Mouse (Mus musculus) spleen, postnatal 36 days (tissue): Measurements from ENCODE around the gene Draxin.
"Not testable (repeated sequence)": the region's sequence is repeated elsewhere in the genome, so short reads cannot be mapped to it uniquely, and the experiment has no call there.

Source experiments
- DNase-seq, 2 experiments: peaks; one replicate each; pipeline ENCODE4 v3.0.0; 2022; ENCODE audit warnings: low spot score in 2 of 2, mixed read lengths in 1 of 2

The Draxin gene

GRCm38 (mm10) chr4:148130561-148131413, at the start of gene Draxin:
Draxin (minus strand) TSS chr4:148130698.
- no peak for DNase-seq

GRCm38 (mm10) chr4:148177716-148178115, 47.2 kb upstream of the Draxin start:
- DNase-seq, result no peak

- not testable (repeated sequence) for DNase-seq
Measured at GRCm38 (mm10) chr4:148176603-148177002, 46.1 kb upstream of the Draxin start.

GRCm38 (mm10) chr4:148174495-148174862, 44.0 kb upstream of the Draxin start:
- no peak for DNase-seq

- DNase-seq, result no peak
Measured at GRCm38 (mm10) chr4:148173811-148174494, 43.5 kb upstream of the Draxin start.

GRCm38 (mm10) chr4:148171261-148171660, 40.8 kb upstream of the Draxin start:
- no peak for DNase-seq

GRCm38 (mm10) chr4:148170842-148171241, 40.3 kb upstream of the Draxin start:
- DNase-seq, result peak in 1 of 2 experiments; percentile 23

GRCm38 (mm10) chr4:148169586-148169985, 39.1 kb upstream of the Draxin start:
- no peak for DNase-seq

- DNase-seq, result peak; percentile 34 to 37
Measured at GRCm38 (mm10) chr4:148168287-148168686, 37.8 kb upstream of the Draxin start.

GRCm38 (mm10) chr4:148166986-148167385, 36.5 kb upstream of the Draxin start:
- peak; percentile 49 to 60 for DNase-seq

- no peak for DNase-seq
Measured at GRCm38 (mm10) chr4:148166431-148166830, 35.9 kb upstream of the Draxin start.

- DNase-seq, result no peak
Measured at GRCm38 (mm10) chr4:148165551-148165950, 35.1 kb upstream of the Draxin start.

- DNase-seq, result no peak
Measured at GRCm38 (mm10) chr4:148164461-148164860, 34.0 kb upstream of the Draxin start.

- DNase-seq, result peak; percentile 59 to 68
Measured at GRCm38 (mm10) chr4:148164002-148164439, 33.5 kb upstream of the Draxin start.

- DNase-seq, result no peak
Measured at GRCm38 (mm10) chr4:148160436-148161390, 30.2 kb upstream of the Draxin start, which contains the start of the genes Fbxo44 and Fbxo2. Fbxo44 (minus strand) TSS chr4:148160482. Fbxo2 (plus strand) TSS chr4:148160621.

- DNase-seq, result peak; percentile 87 to 88
Measured at GRCm38 (mm10) chr4:148159544-148160435, 29.3 kb upstream of the Draxin start.

- no peak for DNase-seq
Measured at GRCm38 (mm10) chr4:148158436-148159348, 28.2 kb upstream of the Draxin start.

- DNase-seq, result no peak
Measured at GRCm38 (mm10) chr4:148154982-148155381, 24.5 kb upstream of the Draxin start.

GRCm38 (mm10) chr4:148154006-148154405, 23.5 kb upstream of the Draxin start:
- no peak for DNase-seq
